Mouse (Mus musculus) forebrain, embryonic 13.5 days (tissue): ENCODE results near the gene Lmod1. TPM values are rescaled to one million over a fixed set of nuclear protein-coding genes. Genes with fewer than 3 reads are reported as not detected.

ENCODE experiments used
- ATAC-seq: fragments of 200-750 bp; cut with Nextera tagmentation; 2 replicates; pipeline ENCODE4 v1.8.0; 2017
- H3K27ac ChIP-seq: fragments of 300-500 bp; sonication (generic); 2 replicates; pipeline ENCODE4 v1.5.1; 2015; ENCODE audit warnings: inconsistent platforms, mild to moderate bottlenecking, moderate library complexity
- H3K27me3 ChIP-seq: fragments of 300-500 bp; sonication (generic); 2 replicates; pipeline ENCODE4 v1.6.1; 2015; ENCODE audit warnings: mild to moderate bottlenecking, inconsistent platforms
- H3K36me3 ChIP-seq: fragments of 300-500 bp; sonication (generic); 2 replicates; pipeline ENCODE4 v1.6.1; 2015; ENCODE audit warnings: mild to moderate bottlenecking, inconsistent platforms; ENCODE audit not compliant: poor library complexity, severe bottlenecking
- H3K4me1 ChIP-seq: fragments of 300-500 bp; sonication (generic); 2 replicates; pipeline ENCODE4 v1.6.1; 2015; ENCODE audit warnings: inconsistent platforms
- H3K4me2 ChIP-seq: fragments of 300-500 bp; sonication (generic); 2 replicates; pipeline ENCODE4 v1.6.1; 2015; ENCODE audit warnings: inconsistent platforms, mild to moderate bottlenecking, moderate library complexity
- H3K4me3 ChIP-seq: fragments of 300-500 bp; sonication (generic); 2 replicates; pipeline ENCODE4 v1.5.1; 2015; ENCODE audit warnings: mild to moderate bottlenecking, inconsistent platforms
- H3K9ac ChIP-seq: fragments of 300-500 bp; sonication (generic); 2 replicates; pipeline ENCODE4 v1.6.1; 2015; ENCODE audit warnings: mild to moderate bottlenecking, inconsistent platforms
- H3K9me3 ChIP-seq: fragments of 300-500 bp; sonication (generic); replicated peaks from 2 replicates; pipeline ENCODE4 v1.6.1; 2016; ENCODE audit warnings: inconsistent platforms
- WGBS: fragments of 180-500 bp; shearing (Covaris S2); methylation state at CpG from one replicate; pipeline ENCODE4 v1.1.7; 2015; 5-methylcytosine and 5-hydroxymethylcytosine counted together
- polyA plus RNA-seq: library from polyadenylated mRNA; unstranded; fragments of >200 nt; fragmentation: Nextera tagmentation; extraction: Ambion mirVana; gene quantifications from 2 replicates; pipeline ENCODE4 v1.2.1, GENCODE M21; 2015

Gene Lmod1
- polyA plus RNA-seq = 0.22 and 0.30 TPM in 2 replicates

GRCm38 (mm10) chr1:135324571-135324970 lies at the start of gene Lmod1:
Gene Lmod1, plus strand, starts transcription at chr1:135324807.
- no peak within 1 kb of the TSS for H3K4me2 ChIP-seq
- no peak for ATAC-seq
- H3K9me3 ChIP-seq = no peaks in the 10 kb centered on the region
- WGBS = 15% methylated on average over 8 of the region's 8 CpGs
- H3K9ac ChIP-seq = no peak within 1 kb of the TSS
- no peaks in the 10 kb centered on the region for H3K4me1 ChIP-seq
- H3K4me3 ChIP-seq = no peak within 1 kb of the TSS
- peaks cover 8% of the 10 kb centered on the region; the same call in 1 of the 2 replicates for H3K27me3 ChIP-seq
- no peaks in the 10 kb centered on the region for H3K36me3 ChIP-seq
- H3K27ac ChIP-seq = no peak within 1 kb of the TSS

GRCm38 (mm10) chr1:135280646-135281045 lies 44.0 kb upstream of the Lmod1 start:
- Histone ChIP-seq H3K4me2 (no peak overlapping the region), H3K9me3 (no peaks in the 10 kb centered on the region), H3K4me1 (peaks cover 28% of the 10 kb centered on the region), H3K27ac (no peak overlapping the region), H3K4me3 (no peak overlapping the region), H3K36me3 (peaks cover 30% of the 10 kb centered on the region), H3K9ac (no peak overlapping the region), H3K27me3 (no peaks in the 10 kb centered on the region)
- WGBS = 67% methylated on average over 9 of the region's 9 CpGs
- ATAC-seq = peak; percentile 34; the same call in 1 of the 2 replicates

- Histone ChIP-seq H3K9me3 (no peaks in the 10 kb centered on the region), H3K4me2 (peak overlapping the region; percentile 87)
- 96% methylated on average over 17 of the region's 17 CpGs for WGBS
Measured at GRCm38 (mm10) chr1:135281841-135282240, 42.8 kb upstream of the Lmod1 start.

GRCm38 (mm10) chr1:135282536-135283286 lies 41.9 kb upstream of the Lmod1 start:
- no peaks in the 10 kb centered on the region for H3K9me3 ChIP-seq
- peak overlapping the region; percentile 83 for H3K4me3 ChIP-seq
- ATAC-seq = no peak
- H3K36me3 ChIP-seq = peaks cover 11% of the 10 kb centered on the region
- peaks cover 28% of the 10 kb centered on the region for H3K4me1 ChIP-seq
- H3K9ac ChIP-seq = peak overlapping the region; percentile 94
- no peaks in the 10 kb centered on the region for H3K27me3 ChIP-seq
- 0 out of 2 replicates have a peak overlapping the region, but pooled peaks have one; percentile 92 for H3K27ac ChIP-seq
- H3K4me2 ChIP-seq = peak overlapping the region; percentile 87
- WGBS = 34% methylated on average over 13 of the region's 13 CpGs

More at GRCm38 (mm10) chr1:135281841-135282240, 42.8 kb upstream of the Lmod1 start:
- Histone ChIP-seq H3K4me3 (no peak overlapping the region), H3K9ac (no peak overlapping the region), H3K27ac (no peak overlapping the region), H3K36me3 (peaks cover 20% of the 10 kb centered on the region), H3K4me1 (peaks cover 28% of the 10 kb centered on the region), H3K27me3 (no peaks in the 10 kb centered on the region)
- no peak for ATAC-seq

GRCm38 (mm10) chr1:135283287-135283825 lies 41.3 kb upstream of the Lmod1 start:
- Histone ChIP-seq H3K27me3 (no peaks in the 10 kb centered on the region), H3K4me3 (peak overlapping the region; percentile 83), H3K4me1 (peaks cover 28% of the 10 kb centered on the region), H3K9me3 (no peaks in the 10 kb centered on the region), H3K27ac (peak overlapping the region; percentile 92), H3K36me3 (peaks cover 5% of the 10 kb centered on the region), H3K9ac (peak overlapping the region; percentile 94), H3K4me2 (peak overlapping the region; percentile 87)
- WGBS = under 1% methylated on average over 48 of the region's 48 CpGs
- peak; percentile 84 for ATAC-seq

GRCm38 (mm10) chr1:135283826-135284291 lies 40.7 kb upstream of the Lmod1 start, which contains the start of gene Rnpep:
Gene Rnpep, minus strand, starts transcription at chr1:135284084.
- Histone ChIP-seq H3K27ac (peak within 1 kb of the TSS; percentile 92), H3K4me2 (peak within 1 kb of the TSS; percentile 87), H3K4me3 (peak within 1 kb of the TSS; percentile 83), H3K36me3 (no peaks in the 10 kb centered on the region), H3K27me3 (no peaks in the 10 kb centered on the region), H3K4me1 (peaks cover 28% of the 10 kb centered on the region), H3K9me3 (no peaks in the 10 kb centered on the region), H3K9ac (peak within 1 kb of the TSS; percentile 94)
- ATAC-seq = peak; percentile 90
- under 1% methylated on average over 39 of the region's 39 CpGs for WGBS

GRCm38 (mm10) chr1:135286311-135286710 lies 38.3 kb upstream of the Lmod1 start:
- no peak overlapping the region for H3K4me3 ChIP-seq
- H3K36me3 ChIP-seq = no peaks in the 10 kb centered on the region
- peaks cover 18% of the 10 kb centered on the region for H3K4me1 ChIP-seq
- no peak overlapping the region for H3K27ac ChIP-seq
- WGBS = 89% methylated on average over 2 of the region's 2 CpGs
- no peak for ATAC-seq
- H3K27me3 ChIP-seq = no peaks in the 10 kb centered on the region
- H3K9ac ChIP-seq = no peak overlapping the region
- H3K9me3 ChIP-seq = no peaks in the 10 kb centered on the region
- H3K4me2 ChIP-seq = no peak overlapping the region

GRCm38 (mm10) chr1:135290908-135291307 lies 33.7 kb upstream of the Lmod1 start:
- Histone ChIP-seq H3K4me3 (no peak overlapping the region), H3K27me3 (no peaks in the 10 kb centered on the region), H3K9me3 (no peaks in the 10 kb centered on the region), H3K36me3 (peaks cover 19% of the 10 kb centered on the region), H3K9ac (no peak overlapping the region), H3K4me2 (no peak overlapping the region), H3K27ac (no peak overlapping the region), H3K4me1 (no peaks in the 10 kb centered on the region)
- WGBS = 82% methylated on average over 5 of the region's 5 CpGs
- ATAC-seq = no peak

GRCm38 (mm10) chr1:135311356-135311755 lies 13.3 kb upstream of the Lmod1 start:
- peaks cover 36% of the 10 kb centered on the region for H3K36me3 ChIP-seq
- H3K27me3 ChIP-seq = 0 out of 2 replicates have a peak, but pooled peaks cover under 1% of the 10 kb centered on the region
- H3K4me2 ChIP-seq = no peak overlapping the region
- H3K9ac ChIP-seq = no peak overlapping the region
- no peak overlapping the region for H3K27ac ChIP-seq
- H3K4me1 ChIP-seq = peaks cover 12% of the 10 kb centered on the region
- no peak for ATAC-seq
- H3K9me3 ChIP-seq = no peaks in the 10 kb centered on the region
- H3K4me3 ChIP-seq = no peak overlapping the region
- WGBS = 83% methylated on average over 6 of the region's 6 CpGs

- 0 out of 2 replicates have a peak, but pooled peaks cover 5% of the 10 kb centered on the region for H3K27me3 ChIP-seq
- peak overlapping the region; percentile 81 for H3K4me3 ChIP-seq
- WGBS = 92% methylated on average over 4 of the region's 4 CpGs
- H3K4me2 ChIP-seq = peak overlapping the region; percentile 91
- H3K36me3 ChIP-seq = peaks cover 28% of the 10 kb centered on the region
- peaks cover 12% of the 10 kb centered on the region for H3K4me1 ChIP-seq
- peak overlapping the region; percentile 95 for H3K9ac ChIP-seq
- H3K27ac ChIP-seq = no peak overlapping the region
- no peaks in the 10 kb centered on the region for H3K9me3 ChIP-seq
- ATAC-seq = no peak
Measured at GRCm38 (mm10) chr1:135312201-135312600, 12.4 kb upstream of the Lmod1 start.

GRCm38 (mm10) chr1:135313284-135314031 lies 11.1 kb upstream of the Lmod1 start, which contains the start of gene Timm17a:
Gene Timm17a, minus strand, starts transcription at chr1:135313778.
- H3K4me2 ChIP-seq = peak within 1 kb of the TSS; percentile 91
- peak within 1 kb of the TSS; percentile 74 for H3K27ac ChIP-seq
- no peaks in the 10 kb centered on the region for H3K9me3 ChIP-seq
- H3K4me1 ChIP-seq = peaks cover 12% of the 10 kb centered on the region
- peak; percentile 100 for ATAC-seq
- peaks cover 15% of the 10 kb centered on the region for H3K36me3 ChIP-seq
- H3K4me3 ChIP-seq = peak within 1 kb of the TSS; percentile 81
- peak within 1 kb of the TSS; percentile 95 for H3K9ac ChIP-seq
- whole genome bisulfite sequencing = under 1% methylated on average over 51 of the region's 51 CpGs
- H3K27me3 ChIP-seq = 0 out of 2 replicates have a peak, but pooled peaks cover 5% of the 10 kb centered on the region
